Mouse (Mus musculus) forebrain, postnatal 0 days (tissue): ENCODE data around the gene Aldh18a1. TPM values are rescaled to one million over a fixed set of nuclear protein-coding genes. Genes with fewer than 3 reads are reported as not detected.

Experiments used
- ATAC-seq: fragments of 200-750 bp; cut with Nextera tagmentation; 2 replicates; pipeline ENCODE4 v1.8.0; 2017; ENCODE audit warnings: mild to moderate bottlenecking, moderate library complexity
- DNase-seq: peaks from one replicate; pipeline ENCODE4 v3.0.0-alpha.2; 2015
- H3K27ac ChIP-seq: fragments of 300-500 bp; sonication (generic); 2 replicates; pipeline ENCODE4 v1.5.1; 2014; ENCODE audit warnings: low read depth, mild to moderate bottlenecking, antibody characterized with exemption, low read length, moderate library complexity, mixed read lengths
- H3K27me3 ChIP-seq: fragments of 300-500 bp; sonication (generic); 2 replicates; pipeline ENCODE4 v1.6.1; 2014; ENCODE audit warnings: mild to moderate bottlenecking, low read length, mixed read lengths; ENCODE audit not compliant: insufficient read depth
- H3K36me3 ChIP-seq: fragments of 300-500 bp; sonication (generic); 2 replicates; pipeline ENCODE4 v1.6.1; 2014; ENCODE audit warnings: mild to moderate bottlenecking, moderate library complexity; ENCODE audit not compliant: insufficient read depth
- H3K4me1 ChIP-seq: fragments of 300-500 bp; sonication (generic); 2 replicates; pipeline ENCODE4 v1.6.1; 2014; ENCODE audit warnings: antibody characterized with exemption; ENCODE audit not compliant: insufficient read depth
- H3K4me2 ChIP-seq: fragments of 300-500 bp; sonication (generic); 2 replicates; pipeline ENCODE4 v1.6.1; 2014; ENCODE audit warnings: low read depth, mild to moderate bottlenecking, moderate library complexity
- H3K4me3 ChIP-seq: fragments of 300-500 bp; sonication (generic); 2 replicates; pipeline ENCODE4 v1.5.1; 2014; ENCODE audit warnings: low read depth, low read length, mixed read lengths
- H3K9ac ChIP-seq: fragments of 300-500 bp; sonication (generic); 2 replicates; pipeline ENCODE4 v1.6.1; 2014; ENCODE audit warnings: mild to moderate bottlenecking
- H3K9me3 ChIP-seq: fragments of 300-500 bp; sonication (generic); 2 replicates; pipeline ENCODE4 v1.6.1; 2016; ENCODE audit warnings: low read length
- CTCF ChIP-seq: sonication (generic); IDR thresholded peaks from 2 replicates; pipeline ENCODE4 v1.5.1; 2016; ENCODE audit warnings: antibody characterized with exemption, control low read depth, low read depth
- WGBS: fragments of 180-500 bp; shearing (Covaris S2); extraction: QIAGEN DNeasy Blood & Tissue Kit; methylation state at CpG from one replicate; pipeline ENCODE4 v1.1.7; 2014; 5-methylcytosine and 5-hydroxymethylcytosine counted together
- polyA plus RNA-seq: library from polyadenylated mRNA; unstranded; fragments of >200 nt; fragmentation: Nextera tagmentation; extraction: Ambion mirVana; gene quantifications from 2 replicates; pipeline ENCODE4 v1.2.1, GENCODE M21; 2015
- total RNA-seq: library from RNA; depleted of rRNA; stranded (reverse); fragments of >200 nt; gene quantifications from 2 replicates; pipeline ENCODE4 v1.2.3, GENCODE M21; 2014; rRNA removed

Gene Aldh18a1
- total RNA-seq (57.0 and 72.5 TPM in 2 replicates), polyA plus RNA-seq (32.6 and 37.9 TPM in 2 replicates)

DNA sequence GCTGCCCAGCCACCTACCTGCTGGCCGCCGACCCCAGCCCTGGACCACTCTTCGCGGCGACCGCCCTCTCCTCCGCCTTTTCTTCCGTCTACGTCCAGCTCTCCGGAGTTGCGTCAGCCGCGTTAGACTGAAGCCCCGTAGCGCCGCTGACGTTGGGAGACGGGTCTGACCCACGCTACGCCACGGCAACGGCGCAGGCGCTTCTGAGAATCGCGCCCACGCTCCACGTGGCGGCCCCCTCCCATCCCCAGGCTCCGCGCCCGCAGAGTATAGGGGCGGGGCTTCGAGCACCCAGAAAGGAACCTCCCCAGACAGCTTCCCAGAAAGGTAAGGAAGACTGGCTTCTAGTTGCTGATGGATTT, at the start of gene Aldh18a1:
Aldh18a1 (minus strand) TSS at position 171 of the 362 bp plus-strand sequence.
- H3K27me3 ChIP-seq = no peaks in the 10 kb centered on the region
- TF ChIP-seq CTCF = peak; percentile 34
- H3K4me3 ChIP-seq = peak within 1 kb of the TSS; percentile 77
- peak within 1 kb of the TSS; percentile 78 for H3K4me2 ChIP-seq
- DNase-seq = peak; percentile 99
- 0 out of 2 replicates have a peak, but pooled peaks cover 2% of the 10 kb centered on the region for H3K36me3 ChIP-seq
- H3K27ac ChIP-seq = peak within 1 kb of the TSS; percentile 70
- ATAC-seq = peak; percentile 95
- H3K9me3 ChIP-seq = no peaks in the 10 kb centered on the region
- H3K9ac ChIP-seq = peak within 1 kb of the TSS; percentile 72
- WGBS = 0% methylated on average over 34 of the region's 34 CpGs
- H3K4me1 ChIP-seq = peaks cover 8% of the 10 kb centered on the region

DNA sequence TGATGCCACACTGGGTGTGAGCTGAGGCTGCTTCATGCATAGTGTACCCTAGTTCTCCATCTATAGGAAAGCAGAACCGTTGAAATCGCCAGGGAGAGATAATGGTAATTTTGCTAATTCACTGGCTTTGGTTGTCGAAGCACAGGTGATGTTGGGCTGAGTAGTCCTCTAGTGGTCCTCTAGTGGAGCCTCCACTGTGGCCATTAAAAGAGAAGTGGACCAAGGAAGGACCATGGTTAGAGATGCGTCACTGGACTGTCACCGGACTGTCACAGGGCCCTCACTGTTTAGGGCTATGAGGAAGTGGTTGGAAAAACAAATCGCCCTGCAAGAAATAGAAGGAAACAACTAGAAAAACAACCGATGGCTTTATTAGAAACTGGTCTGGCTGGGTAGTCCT, 49.3 kb upstream of the Aldh18a1 start:
- no peak overlapping the region for H3K9ac ChIP-seq

GRCm38 (mm10) chr19:40637091-40637490, 48.8 kb upstream of the Aldh18a1 start:
- no peak overlapping the region for H3K27ac ChIP-seq
- no peaks in the 10 kb centered on the region for H3K36me3 ChIP-seq
- no peaks in the 10 kb centered on the region for H3K27me3 ChIP-seq
- no peak for DNase-seq
- no peak overlapping the region for H3K4me3 ChIP-seq
- no peaks in the 10 kb centered on the region for H3K4me1 ChIP-seq
- TF ChIP-seq CTCF = no peak
- no peak overlapping the region for H3K4me2 ChIP-seq
- H3K9me3 ChIP-seq = no peaks in the 10 kb centered on the region
- no peak for ATAC-seq
- H3K9ac ChIP-seq = no peak overlapping the region
- WGBS = 66% methylated on average over 4 of the region's 4 CpGs

More for the DNA sequence above, 49.3 kb upstream of the Aldh18a1 start:
- no peak overlapping the region for H3K4me2 ChIP-seq
- no peak for TF ChIP-seq CTCF
- WGBS = 87% methylated on average over 7 of the region's 7 CpGs
- no peaks in the 10 kb centered on the region for H3K27me3 ChIP-seq
- no peak overlapping the region for H3K4me3 ChIP-seq
- H3K9me3 ChIP-seq = no peaks in the 10 kb centered on the region
- H3K36me3 ChIP-seq = no peaks in the 10 kb centered on the region
- no peak overlapping the region for H3K27ac ChIP-seq
- ATAC-seq = no peak
- no peak for DNase-seq
- no peaks in the 10 kb centered on the region for H3K4me1 ChIP-seq

GRCm38 (mm10) chr19:40633144-40633543, 44.9 kb upstream of the Aldh18a1 start:
- no peak overlapping the region for H3K4me2 ChIP-seq
- H3K36me3 ChIP-seq = no peaks in the 10 kb centered on the region
- peak; percentile 14; the same call in 1 of the 2 replicates for TF ChIP-seq CTCF
- WGBS = 75% methylated on average over 1 of the region's 1 CpGs
- no peak for ATAC-seq
- H3K4me3 ChIP-seq = no peak overlapping the region
- H3K9ac ChIP-seq = no peak overlapping the region
- H3K4me1 ChIP-seq = no peaks in the 10 kb centered on the region
- H3K27ac ChIP-seq = no peak overlapping the region
- no peak for DNase-seq
- H3K9me3 ChIP-seq = no peaks in the 10 kb centered on the region
- no peaks in the 10 kb centered on the region for H3K27me3 ChIP-seq

DNA sequence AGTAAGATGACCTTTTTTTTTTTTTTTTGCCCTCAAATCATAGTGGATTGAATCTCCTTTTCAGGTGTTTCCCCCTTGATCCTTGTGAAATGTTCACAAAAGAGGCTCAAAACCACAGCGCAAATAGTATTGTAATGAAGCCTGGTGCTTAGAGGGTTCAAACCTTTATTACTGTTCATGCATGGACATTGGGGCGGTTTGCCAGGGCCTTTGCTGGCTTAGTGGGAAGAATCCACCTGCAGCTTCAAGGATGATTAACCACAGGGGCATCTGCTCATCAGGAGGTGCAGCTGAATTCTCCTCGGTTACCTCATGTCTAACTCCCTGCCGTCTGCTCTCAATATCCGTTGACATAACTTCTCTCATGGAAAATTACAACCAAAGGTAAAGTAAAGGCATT, 44.4 kb upstream of the Aldh18a1 start:
- H3K27ac ChIP-seq = no peak overlapping the region
- 87% methylated on average over 5 of the region's 5 CpGs for WGBS
- no peak overlapping the region for H3K4me3 ChIP-seq
- H3K4me1 ChIP-seq = no peaks in the 10 kb centered on the region
- no peak for TF ChIP-seq CTCF
- H3K9me3 ChIP-seq = no peaks in the 10 kb centered on the region
- ATAC-seq (no peak), DNase-seq (no peak)
- H3K27me3 ChIP-seq = no peaks in the 10 kb centered on the region
- H3K36me3 ChIP-seq = no peaks in the 10 kb centered on the region
- no peak overlapping the region for H3K4me2 ChIP-seq
- no peak overlapping the region for H3K9ac ChIP-seq

DNA sequence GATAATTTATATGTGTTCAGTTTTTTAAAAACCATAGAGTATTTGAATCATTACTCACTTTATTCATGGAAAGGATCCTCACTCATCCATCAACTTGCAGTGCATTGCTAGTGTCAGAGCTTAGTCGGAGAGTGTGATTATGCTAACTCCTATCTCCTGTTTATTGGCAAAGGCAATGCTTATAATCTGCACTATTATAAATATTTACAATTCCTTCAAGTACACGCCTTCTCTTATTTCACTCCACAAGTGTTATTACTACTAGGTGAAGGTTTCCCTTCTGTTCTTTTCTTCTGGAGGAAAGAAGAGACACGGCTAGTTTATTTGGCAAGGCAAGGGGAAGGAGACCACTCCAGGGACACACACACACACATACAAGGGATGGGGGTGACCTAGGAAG, 43.9 kb upstream of the Aldh18a1 start:
- ATAC-seq = no peak
- TF ChIP-seq CTCF = no peak
- H3K4me2 ChIP-seq = no peak overlapping the region
- no peaks in the 10 kb centered on the region for H3K36me3 ChIP-seq
- H3K9ac ChIP-seq = no peak overlapping the region
- WGBS = 87% methylated on average over 3 of the region's 3 CpGs
- DNase-seq = no peak
- H3K27ac ChIP-seq = no peak overlapping the region
- H3K9me3 ChIP-seq = no peaks in the 10 kb centered on the region
- H3K27me3 ChIP-seq = no peaks in the 10 kb centered on the region
- no peaks in the 10 kb centered on the region for H3K4me1 ChIP-seq
- no peak overlapping the region for H3K4me3 ChIP-seq

- no peak for TF ChIP-seq CTCF
- no peaks in the 10 kb centered on the region for H3K27me3 ChIP-seq
- WGBS = 85% methylated on average over 7 of the region's 7 CpGs
- no peaks in the 10 kb centered on the region for H3K4me1 ChIP-seq
- no peak overlapping the region for H3K9ac ChIP-seq
- no peak overlapping the region for H3K27ac ChIP-seq
- no peak for DNase-seq
- no peak overlapping the region for H3K4me3 ChIP-seq
- H3K9me3 ChIP-seq = no peaks in the 10 kb centered on the region
- H3K36me3 ChIP-seq = no peaks in the 10 kb centered on the region
- H3K4me2 ChIP-seq = no peak overlapping the region
- no peak for ATAC-seq
Measured at GRCm38 (mm10) chr19:40630606-40631005, 42.3 kb upstream of the Aldh18a1 start.
